Mouse (Mus musculus) brain, embryonic 14.5 days (tissue): ENCODE data around the gene Kirrel3.

Experiments
- CTCF ChIP-seq: fragments of 200-500 bp; IDR thresholded peaks from 2 replicates; pipeline ENCODE4 v1.5.1; 2012; ENCODE audit warnings: inconsistent platforms, mild to moderate bottlenecking, moderate library complexity, borderline replicate concordance; ENCODE audit not compliant: insufficient read depth, insufficient read length; ENCODE audit errors: extremely low read depth
- POLR2A ChIP-seq: fragments of 200-500 bp; IDR thresholded peaks from 2 replicates; pipeline ENCODE4 v1.6.1; 2012; ENCODE audit warnings: mild to moderate bottlenecking, inconsistent platforms, borderline replicate concordance; ENCODE audit not compliant: poor library complexity, insufficient read depth, insufficient read length, severe bottlenecking; ENCODE audit errors: extremely low read depth

GRCm38 (mm10) chr9:34739431-34739830, 253.7 kb downstream of the Kirrel3 start:
- TF ChIP-seq CTCF (no peak), POLR2A (no peak)
